Mouse (Mus musculus) mesoderm, embryonic 11.5 days (tissue): ENCODE measurements around the gene Ch25h.

Experiments used
- DNase-seq: peaks from one replicate; pipeline ENCODE4 v3.0.0-alpha.2; 2012; ENCODE audit warnings: low read depth, low spot score

Ch25h gene

DNA sequence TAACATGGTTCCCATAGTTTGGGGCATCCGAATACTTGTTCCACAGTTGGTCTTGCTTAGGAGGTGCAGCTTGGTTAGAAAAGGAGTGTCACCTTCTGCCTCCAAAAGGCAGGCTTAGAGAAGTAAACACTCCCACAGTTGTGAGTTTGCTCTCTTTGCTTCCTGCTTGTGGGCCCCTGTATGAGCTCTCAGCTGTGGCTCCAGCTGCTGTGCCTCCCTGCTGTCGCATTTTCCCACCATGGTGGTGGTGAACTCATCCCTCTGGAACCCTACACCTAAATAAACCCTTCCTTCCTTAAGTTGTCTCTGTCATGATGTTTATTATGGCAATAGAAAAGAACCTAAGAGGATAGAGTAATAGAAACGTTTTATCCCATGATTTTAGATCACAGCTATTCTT is 6.2 kb downstream of the Ch25h start:
- DNase-seq = no peak

- no peak for DNase-seq
Measured at GRCm38 (mm10) chr19:34468216-34468615, 6.7 kb downstream of the Ch25h start.

GRCm38 (mm10) chr19:34464453-34464852 is 10.5 kb downstream of the Ch25h start:
- DNase-seq = no peak

DNA sequence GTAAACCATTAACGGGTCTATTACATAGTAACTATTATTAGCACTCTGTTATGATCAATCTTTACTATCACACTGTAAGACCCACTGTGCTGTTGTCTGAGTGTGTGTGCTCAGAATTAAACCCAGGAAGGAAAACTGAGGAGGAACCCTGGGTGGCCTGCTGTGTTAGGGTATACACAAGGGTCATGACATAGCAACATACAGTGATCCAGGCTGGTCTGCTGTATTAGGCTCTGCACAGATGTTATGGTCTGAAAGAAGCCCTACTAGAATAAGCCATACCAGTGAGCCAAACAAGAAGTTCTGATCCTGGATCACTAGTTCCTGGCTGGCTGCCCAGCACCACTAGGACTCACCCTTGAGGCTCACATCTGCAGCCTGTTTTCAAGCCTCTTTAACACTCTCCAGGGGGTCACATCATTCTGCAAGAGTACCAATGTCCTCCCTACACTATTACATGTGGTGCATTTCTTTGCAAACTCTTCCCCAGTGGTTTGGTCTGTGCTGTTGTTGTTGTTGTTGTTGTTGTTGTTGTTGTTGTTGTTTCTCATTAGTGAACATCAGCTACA is 13.4 kb downstream of the Ch25h start:
- no peak for DNase-seq

- no peak for DNase-seq
Measured at GRCm38 (mm10) chr19:34450784-34451370, 24.1 kb downstream of the Ch25h start.

- no peak for DNase-seq
Measured at GRCm38 (mm10) chr19:34448851-34449250, 26.1 kb downstream of the Ch25h start.

GRCm38 (mm10) chr19:34445410-34446012 is 29.5 kb downstream of the Ch25h start:
- peak; percentile 13 for DNase-seq

GRCm38 (mm10) chr19:34444785-34445184 is 30.2 kb downstream of the Ch25h start:
- DNase-seq = no peak

DNA sequence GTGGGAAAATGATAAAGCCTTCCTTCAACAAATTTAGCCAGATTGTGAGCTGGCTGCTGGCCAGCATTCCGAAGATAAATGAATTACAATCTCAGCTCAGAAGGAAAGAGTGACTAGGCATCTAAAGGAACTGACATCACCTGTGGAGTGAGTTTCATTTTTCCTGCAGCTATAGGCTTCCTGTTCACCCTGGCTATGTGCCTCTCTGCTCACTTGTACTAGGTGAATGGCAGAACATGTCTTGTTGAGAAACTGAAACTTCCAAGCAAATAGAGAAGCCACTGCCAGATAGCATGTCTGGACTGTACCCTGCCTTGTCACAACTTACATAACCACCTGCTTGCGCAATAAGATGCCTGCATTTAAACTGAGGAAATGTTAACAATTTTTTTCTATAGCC is 33.0 kb downstream of the Ch25h start:
- no peak for DNase-seq

- DNase-seq = peak; percentile 82
Measured at GRCm38 (mm10) chr19:34435197-34435611, 39.8 kb downstream of the Ch25h start.

- DNase-seq = no peak
Measured at GRCm38 (mm10) chr19:34431314-34431713, 43.6 kb downstream of the Ch25h start.

GRCm38 (mm10) chr19:34423783-34424335 is 51.1 kb downstream of the Ch25h start:
- no peak for DNase-seq
